Mouse (Mus musculus) liver, embryonic 16.5 days (tissue): ENCODE results near the gene Suclg1. TPM values are rescaled to one million over a fixed set of nuclear protein-coding genes. Genes with fewer than 3 reads are reported as not detected.
A peak's percentile ranks its signal among the peaks of the same experiment; 100 is the strongest.

Experiments used
- ATAC-seq: fragments of 200-750 bp; cut with Nextera tagmentation; 2 replicates; pipeline ENCODE4 v1.8.0; 2017; ENCODE audit warnings: low read depth, mild to moderate bottlenecking, moderate number of reproducible peaks, moderate library complexity
- H3K27ac ChIP-seq: fragments of 300-500 bp; sonication (generic); 2 replicates; pipeline ENCODE4 v1.5.1; 2014; ENCODE audit warnings: mild to moderate bottlenecking, low read length
- H3K27me3 ChIP-seq: fragments of 300-500 bp; sonication (generic); 2 replicates; pipeline ENCODE4 v1.6.1; 2014; ENCODE audit warnings: low read depth, low read length, mixed read lengths; ENCODE audit not compliant: control insufficient read depth, insufficient read depth
- H3K36me3 ChIP-seq: fragments of 300-500 bp; sonication (generic); 2 replicates; pipeline ENCODE4 v1.6.1; 2014; ENCODE audit warnings: mild to moderate bottlenecking; ENCODE audit not compliant: control insufficient read depth, insufficient read depth
- H3K4me1 ChIP-seq: fragments of 300-500 bp; sonication (generic); 2 replicates; pipeline ENCODE4 v1.6.1; 2014; ENCODE audit warnings: low read depth, low read length, mixed read lengths; ENCODE audit not compliant: control insufficient read depth
- H3K4me2 ChIP-seq: fragments of 300-500 bp; sonication (generic); 2 replicates; pipeline ENCODE4 v1.6.1; 2014; ENCODE audit warnings: low read depth, low read length, mixed read lengths
- H3K4me3 ChIP-seq: fragments of 300-500 bp; sonication (generic); 2 replicates; pipeline ENCODE4 v1.5.1; 2014; ENCODE audit warnings: low read depth, mild to moderate bottlenecking, low read length
- H3K9ac ChIP-seq: fragments of 300-500 bp; sonication (generic); 2 replicates; pipeline ENCODE4 v1.6.1; 2014; ENCODE audit warnings: low read depth, low read length
- H3K9me3 ChIP-seq: fragments of 300-500 bp; sonication (generic); replicated peaks from 2 replicates; pipeline ENCODE4 v1.6.1; 2016; ENCODE audit warnings: low read length; ENCODE audit not compliant: control insufficient read depth
- WGBS: fragments of 180-500 bp; shearing (Covaris S2); extraction: QIAGEN DNeasy Blood & Tissue Kit; methylation state at CpG from one replicate; pipeline ENCODE4 v1.1.7; 2014; ENCODE audit not compliant: insufficient replicate concordance; 5-methylcytosine and 5-hydroxymethylcytosine counted together
- polyA plus RNA-seq: library from polyadenylated mRNA; unstranded; fragments of >200 nt; fragmentation: Nextera tagmentation; extraction: Ambion mirVana; gene quantifications from 2 replicates; pipeline ENCODE4 v1.2.1, GENCODE M21; 2015

Gene Suclg1
- polyA plus RNA-seq, 1 experiment from 2014 or later, result 147 TPM

GRCm38 (mm10) chr6:73280546-73281115 is 32.4 kb downstream of the Suclg1 start:
- ATAC-seq, result no peak
- Histone ChIP-seq H3K27ac (no peak overlapping the region), H3K9ac (no peak overlapping the region), H3K4me2 (no peak overlapping the region), H3K36me3 (no peaks in the 10 kb centered on the region), H3K9me3 (no peaks in the 10 kb centered on the region), H3K4me1 (no peaks in the 10 kb centered on the region; the same call in 1 of the 2 replicates), H3K27me3 (no peaks in the 10 kb centered on the region), H3K4me3 (no peak overlapping the region)
- WGBS, result 58% methylated on average over 9 of the region's 9 CpGs

DNA sequence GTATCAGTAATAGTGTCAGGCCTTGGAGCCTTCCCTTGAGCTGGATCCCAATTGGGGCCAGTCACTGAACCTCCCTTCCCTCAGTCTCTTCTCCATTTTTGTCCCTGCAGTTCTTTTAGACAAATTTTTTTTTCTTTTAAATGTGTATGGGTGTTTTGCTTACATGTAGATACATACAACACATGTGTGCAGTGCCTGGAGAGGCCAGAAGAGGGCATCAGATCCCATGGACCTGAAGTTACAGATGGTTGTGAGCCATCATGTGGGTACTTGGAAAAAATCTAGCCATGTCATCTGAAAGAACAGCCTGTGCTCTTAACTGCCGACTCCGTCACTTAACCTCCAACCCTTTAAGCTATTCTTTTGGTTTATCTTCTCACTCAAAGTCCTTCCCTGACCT is 38.1 kb downstream of the Suclg1 start:
- ATAC-seq, result no peak
- Histone ChIP-seq H3K4me3 (no peak overlapping the region), H3K36me3 (no peaks in the 10 kb centered on the region), H3K9me3 (no peaks in the 10 kb centered on the region), H3K4me1 (no peaks in the 10 kb centered on the region), H3K27me3 (no peaks in the 10 kb centered on the region), H3K9ac (no peak overlapping the region), H3K4me2 (no peak overlapping the region), H3K27ac (no peak overlapping the region)
- WGBS, result 79% methylated on average over 2 of the region's 2 CpGs

DNA sequence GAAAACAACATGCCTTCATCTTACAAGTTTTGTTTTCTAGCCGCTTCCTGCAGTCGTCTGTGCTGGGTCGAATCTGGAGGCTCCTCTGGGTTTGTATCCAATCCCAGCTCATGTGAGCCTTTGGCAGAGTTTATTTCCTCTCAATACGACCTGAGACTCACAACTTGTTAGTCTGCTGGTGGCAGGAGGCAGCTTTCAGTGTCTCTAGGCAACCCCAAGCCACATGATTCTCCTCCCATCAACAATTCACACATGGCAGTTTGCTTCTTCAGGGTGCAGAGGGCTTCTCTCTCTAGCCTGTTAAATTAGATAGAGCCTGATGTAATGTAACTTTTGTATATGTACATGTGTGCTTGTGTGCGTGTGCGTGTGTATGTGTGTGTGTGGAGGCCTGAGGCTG is 58.7 kb downstream of the Suclg1 start:
- Histone ChIP-seq H3K36me3 (no peaks in the 10 kb centered on the region), H3K27ac (no peak overlapping the region), H3K4me2 (no peak overlapping the region), H3K9ac (no peak overlapping the region), H3K4me3 (no peak overlapping the region), H3K4me1 (no peaks in the 10 kb centered on the region), H3K9me3 (no peaks in the 10 kb centered on the region), H3K27me3 (no peaks in the 10 kb centered on the region)
- no peak for ATAC-seq
- 41% methylated on average over 6 of the region's 6 CpGs for WGBS

- 56% methylated on average over 10 of the region's 10 CpGs for WGBS
- Histone ChIP-seq H3K4me2 (no peak overlapping the region), H3K4me1 (no peaks in the 10 kb centered on the region), H3K27ac (no peak overlapping the region), H3K9ac (no peak overlapping the region), H3K36me3 (no peaks in the 10 kb centered on the region), H3K4me3 (no peak overlapping the region), H3K27me3 (no peaks in the 10 kb centered on the region), H3K9me3 (no peaks in the 10 kb centered on the region)
- no peak for ATAC-seq
Measured at GRCm38 (mm10) chr6:73308685-73309520, 60.7 kb downstream of the Suclg1 start.

DNA sequence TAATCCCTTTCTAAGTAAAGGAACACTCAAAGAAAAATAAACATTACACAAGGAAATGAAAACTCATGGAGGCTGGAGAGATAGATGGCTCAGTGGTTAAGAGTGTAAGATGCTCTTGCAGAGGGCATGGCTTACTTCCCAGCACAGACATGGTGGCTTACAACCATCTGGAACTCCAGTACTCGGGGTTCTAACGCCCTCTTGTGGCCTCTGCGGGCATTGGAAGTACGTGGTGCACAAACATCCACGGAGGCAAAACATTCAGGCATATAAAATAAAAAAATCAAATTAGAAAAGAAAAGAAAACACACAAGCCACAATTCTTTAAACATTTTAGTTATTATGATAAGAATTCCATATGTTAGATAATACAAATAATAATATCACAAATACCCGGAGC is 63.2 kb downstream of the Suclg1 start:
- no peaks in the 10 kb centered on the region for H3K4me1 ChIP-seq
- H3K9me3 ChIP-seq, result no peaks in the 10 kb centered on the region
- WGBS, result 55% methylated on average over 6 of the region's 6 CpGs
- no peak overlapping the region for H3K4me3 ChIP-seq
- H3K27me3 ChIP-seq, result no peaks in the 10 kb centered on the region
- no peak overlapping the region for H3K4me2 ChIP-seq
- no peaks in the 10 kb centered on the region for H3K36me3 ChIP-seq
- no peak overlapping the region for H3K9ac ChIP-seq
- no peak overlapping the region for H3K27ac ChIP-seq
- no peak for ATAC-seq

- Histone ChIP-seq H3K4me3 (no peak overlapping the region), H3K9me3 (no peaks in the 10 kb centered on the region), H3K4me1 (no peaks in the 10 kb centered on the region), H3K9ac (no peak overlapping the region), H3K27me3 (no peaks in the 10 kb centered on the region), H3K4me2 (no peak overlapping the region), H3K36me3 (no peaks in the 10 kb centered on the region), H3K27ac (no peak overlapping the region)
- WGBS, result 76% methylated on average over 7 of the region's 7 CpGs
- no peak for ATAC-seq
Measured at GRCm38 (mm10) chr6:73311786-73312185, 63.6 kb downstream of the Suclg1 start.

DNA sequence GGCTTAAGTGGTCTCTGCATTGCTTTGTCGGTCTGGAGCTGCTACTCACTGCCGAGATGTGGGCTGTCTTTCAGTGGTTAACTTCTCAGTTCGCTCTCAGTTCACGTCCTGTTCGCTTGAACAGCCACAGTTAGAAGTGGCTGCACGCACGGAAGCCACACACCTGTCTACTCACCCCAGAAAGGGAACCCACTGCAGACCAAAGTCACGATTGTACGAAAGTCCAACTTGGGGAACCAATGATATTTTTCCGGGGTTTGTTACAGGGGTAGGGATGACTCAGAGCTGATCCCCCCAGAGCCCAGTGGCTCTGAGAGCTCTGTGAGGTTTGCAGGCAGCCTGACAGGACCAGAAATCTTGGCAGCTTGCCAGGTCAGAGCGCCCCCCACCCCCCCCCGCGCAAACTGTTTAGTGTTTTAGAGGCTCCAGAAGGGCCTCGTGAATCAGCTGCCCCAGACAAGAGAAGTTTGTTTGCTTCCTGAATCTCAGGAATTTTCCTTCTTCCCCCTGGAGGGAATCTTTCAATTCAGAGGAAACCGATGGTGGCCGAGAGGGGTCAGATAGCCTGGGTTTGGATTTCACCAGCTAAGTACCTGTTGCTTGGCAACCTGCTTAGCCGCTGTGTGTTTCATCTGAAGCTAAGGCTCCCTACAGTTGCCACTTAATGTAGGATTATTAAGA is 66.9 kb downstream of the Suclg1 start:
- Histone ChIP-seq H3K27ac (no peak overlapping the region), H3K4me2 (peak overlapping the region; percentile 45), H3K4me3 (peak overlapping the region; percentile 37), H3K9me3 (no peaks in the 10 kb centered on the region), H3K9ac (no peak overlapping the region), H3K4me1 (no peaks in the 10 kb centered on the region), H3K36me3 (no peaks in the 10 kb centered on the region), H3K27me3 (no peaks in the 10 kb centered on the region)
- ATAC-seq, result no peak; the same call in 1 of the 2 replicates
- 2% methylated on average over 17 of the region's 17 CpGs for WGBS

- Histone ChIP-seq H3K9me3 (no peaks in the 10 kb centered on the region), H3K27me3 (no peaks in the 10 kb centered on the region), H3K36me3 (no peaks in the 10 kb centered on the region), H3K4me2 (no peak overlapping the region), H3K9ac (no peak overlapping the region), H3K4me3 (no peak overlapping the region), H3K4me1 (no peaks in the 10 kb centered on the region), H3K27ac (no peak overlapping the region)
- WGBS, result 36% methylated on average over 2 of the region's 2 CpGs
- ATAC-seq, result no peak
Measured at GRCm38 (mm10) chr6:73322306-73322705, 74.1 kb downstream of the Suclg1 start.
